Mouse (Mus musculus) activated CD4-positive, CD25-positive, alpha-beta regulatory T cell (primary cell): ENCODE data around the gene Syn1. TPM values are rescaled to one million over a fixed set of nuclear protein-coding genes. Genes with fewer than 3 reads are reported as not detected.

Experiments
- polyA plus RNA-seq, 2 experiments: library from polyadenylated mRNA; unstranded; fragments of 100-300 nt; shearing (Covaris generic); gene quantifications; one replicate each; pipeline ENCODE4 v1.2.1; 2017

The Syn1 gene
- under 1 TPM; 0.32 to 0.33 TPM for polyA plus RNA-seq

DNA sequence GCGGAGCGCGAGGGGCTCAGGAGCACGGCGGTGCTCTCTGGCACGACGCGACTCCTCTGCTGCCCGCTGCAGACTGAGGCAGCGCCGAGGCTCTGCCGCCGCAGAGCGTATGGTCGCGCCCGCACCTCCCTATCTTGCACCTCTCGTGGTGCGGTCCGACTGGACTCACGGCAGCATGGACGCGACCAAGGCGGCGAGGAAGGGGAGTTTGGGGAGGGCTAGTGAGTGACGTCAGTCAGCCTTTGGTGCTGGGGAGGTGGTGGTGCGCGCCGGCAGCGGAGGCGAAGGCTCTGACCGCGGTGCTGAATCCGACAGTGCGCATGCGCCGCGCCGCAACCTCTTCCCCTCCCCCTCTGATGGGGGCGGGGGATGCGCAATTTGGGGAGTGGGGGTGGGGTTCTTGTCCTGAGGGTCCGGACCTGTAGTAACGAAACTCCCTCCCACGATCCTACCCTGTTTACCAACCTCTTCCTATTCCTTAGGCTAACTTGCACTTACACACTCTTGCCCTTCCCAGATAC, at the start of gene Syn1:
Gene Syn1 (minus strand): TSS at position 161 of the 521 bp plus-strand sequence.

DNA sequence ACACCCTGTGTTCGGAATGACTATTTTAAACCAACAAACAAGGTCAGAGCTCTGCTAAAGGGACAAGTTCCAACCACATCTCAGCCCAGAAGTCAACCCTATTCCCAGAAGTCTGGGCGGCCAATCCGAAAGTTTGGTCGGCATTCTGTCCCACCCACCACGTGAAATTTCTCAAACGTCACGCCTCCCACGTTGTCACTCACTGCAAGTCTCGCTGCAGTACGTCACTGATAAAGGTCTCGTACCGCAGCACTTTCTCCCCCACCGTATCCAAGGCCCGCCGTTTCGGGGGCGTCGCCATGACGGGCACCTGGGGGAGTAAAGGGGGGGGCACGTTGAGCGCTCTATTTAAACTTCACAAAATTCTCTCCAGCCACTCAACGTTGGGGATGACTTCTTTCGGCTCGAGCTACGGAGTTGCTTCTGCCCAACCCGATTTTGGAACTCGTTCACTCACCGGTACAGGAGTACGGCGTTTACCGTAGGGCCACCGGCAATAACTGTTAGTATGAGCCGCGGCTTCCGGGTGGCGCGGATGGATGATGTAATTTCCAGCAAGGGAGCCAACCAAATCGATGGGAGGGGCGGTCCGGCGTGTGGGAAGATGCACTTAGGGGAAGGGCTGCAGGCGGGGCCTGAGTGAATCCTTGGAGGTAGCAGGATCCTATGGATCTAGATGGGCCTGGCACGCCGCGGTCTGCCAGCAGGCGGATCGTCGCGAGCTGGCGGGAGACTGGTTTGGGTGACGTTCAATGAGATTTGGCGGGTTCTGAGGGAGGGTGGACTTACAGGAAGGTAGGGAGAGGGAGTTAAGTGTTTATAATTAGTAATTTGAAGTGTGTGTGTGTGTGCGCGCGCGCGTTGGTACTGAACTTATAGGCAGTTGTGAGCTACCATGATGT, 40.9 kb upstream of the Syn1 start, which contains the start of gene Uxt:
Gene Uxt (minus strand): TSS at position 541 of the 902 bp plus-strand sequence.

DNA sequence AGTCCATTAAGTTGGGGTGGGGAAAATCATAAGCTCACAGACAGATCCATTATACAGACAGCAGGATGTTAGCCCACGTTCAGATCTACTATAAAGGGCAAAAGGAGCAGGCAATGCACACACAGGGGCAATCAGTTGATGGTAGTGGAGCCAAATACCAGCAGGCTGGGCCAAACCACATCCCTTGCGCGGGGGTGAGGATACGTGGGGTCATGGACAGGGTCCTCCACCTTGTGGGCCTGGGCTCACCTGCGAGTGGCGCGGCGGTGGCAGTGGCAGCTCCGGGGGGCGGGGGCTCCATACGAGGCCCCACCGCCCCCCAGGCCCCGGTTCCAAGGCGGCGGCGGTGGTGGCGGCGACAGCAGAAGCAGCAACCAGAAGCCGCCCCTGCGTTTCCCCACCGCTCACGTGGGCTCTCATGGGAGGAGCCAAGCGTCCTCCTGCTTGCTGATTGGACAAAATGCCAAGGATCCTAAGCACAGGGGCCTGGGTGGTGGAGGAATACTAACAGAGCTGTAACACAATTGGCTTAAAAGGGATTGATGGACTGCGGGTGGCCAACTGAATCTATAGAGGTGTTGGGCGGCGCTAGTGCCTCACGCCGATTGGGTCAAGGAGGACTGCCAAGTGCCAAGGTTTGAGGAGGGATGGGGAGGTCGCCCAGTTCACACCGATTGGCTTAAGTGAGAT, 29.5 kb upstream of the Syn1 start, which contains the start of gene Elk1:
Gene Elk1 (minus strand): TSS at position 418 of the 690 bp plus-strand sequence.

DNA sequence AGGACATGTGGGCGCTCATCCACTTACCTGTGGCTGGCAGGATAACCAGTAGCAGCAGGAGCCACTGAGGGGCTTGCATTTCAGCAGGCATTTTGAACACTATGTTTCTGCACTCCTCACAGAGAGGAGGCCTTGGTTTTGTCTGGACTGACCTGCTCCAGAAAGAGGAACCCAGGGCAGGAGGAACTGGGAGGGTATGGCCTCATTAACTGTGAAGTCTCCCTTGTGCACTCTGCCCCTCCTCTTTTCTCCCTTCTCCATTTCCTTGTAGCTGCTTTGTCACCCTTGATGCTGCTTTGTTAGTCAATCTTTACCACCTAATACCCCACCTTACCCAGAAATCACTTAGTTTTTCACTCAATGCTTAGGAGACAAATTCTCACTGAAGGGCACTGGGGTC, 10.6 kb upstream of the Syn1 start, which contains the start of gene Cfp:
Gene Cfp (minus strand): TSS at position 192 of the 400 bp plus-strand sequence.

DNA sequence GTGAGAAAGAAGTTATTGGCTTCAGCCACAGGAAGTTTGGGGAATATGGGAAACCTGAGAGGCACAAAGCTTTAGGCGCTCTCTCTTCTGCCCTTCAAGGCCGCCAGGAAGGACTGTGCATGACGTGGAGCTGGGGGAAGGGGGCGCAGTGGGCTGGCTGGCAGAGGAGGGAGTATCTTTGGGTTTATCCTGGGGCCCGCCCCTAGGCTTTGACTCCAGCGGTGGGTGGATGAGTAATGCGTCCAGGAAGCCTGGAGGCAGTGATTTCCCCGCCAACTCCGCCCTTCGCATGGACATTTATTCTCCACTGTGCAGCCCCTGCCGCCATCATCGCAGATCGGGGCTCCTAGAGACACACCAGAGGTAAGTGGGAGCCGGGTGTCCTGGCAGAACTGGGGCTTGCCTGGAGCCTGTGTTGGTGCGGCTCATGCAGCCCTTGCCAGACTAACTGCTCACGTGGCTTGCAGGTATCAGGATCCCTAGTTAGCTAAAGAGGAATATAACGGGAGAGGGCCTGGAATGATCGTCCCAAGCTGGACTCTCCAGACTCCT, 50.8 kb downstream of the Syn1 start, which contains the start of gene Timp1:
Gene Timp1 (plus strand): TSS at position 205 of the 552 bp plus-strand sequence.

Other genes with a start within 250 kb of the Syn1 start
- gene Cdk16, start 233.1 kb downstream of the Syn1 start, polyA plus RNA-seq, result 10 to 100 TPM; 58.2 to 67.7 TPM
- gene Usp11, start 217.1 kb downstream of the Syn1 start, polyA plus RNA-seq, result 10 to 100 TPM in 1 of 2 experiments, 1 to 10 TPM in 1; 5.9 to 13.9 TPM
- 100 to 1,000 TPM; 133 to 139 TPM for gene Araf, start 123.2 kb downstream of the Syn1 start, polyA plus RNA-seq
- gene Timp1, start 50.8 kb downstream of the Syn1 start, polyA plus RNA-seq, result 1 to 10 TPM in 1 of 2 experiments, not detected in 1; 1.5 TPM
- 10 to 100 TPM in 1 of 2 experiments, 1 to 10 TPM in 1; 6.3 to 19.2 TPM for gene Cfp, start 10.6 kb upstream of the Syn1 start, polyA plus RNA-seq
- 1 to 10 TPM; 6.4 to 8.5 TPM for gene Elk1, start 29.6 kb upstream of the Syn1 start, polyA plus RNA-seq
- 10 to 100 TPM; 46.3 to 62.6 TPM for gene Uxt, start 41.0 kb upstream of the Syn1 start, polyA plus RNA-seq
- 10 to 100 TPM; 10.3 to 14.3 TPM for gene Zfp182, start 141.3 kb upstream of the Syn1 start, polyA plus RNA-seq
- not detected for gene Spaca5, start 147.4 kb upstream of the Syn1 start, polyA plus RNA-seq
- 1 to 10 TPM; 1.2 to 3.2 TPM for gene Zfp300, start 168.5 kb upstream of the Syn1 start, polyA plus RNA-seq
- not detected for gene Ssxa1, start 194.8 kb upstream of the Syn1 start, polyA plus RNA-seq